Mouse (Mus musculus): ENCODE measurements around the gene Fosl1. TPM values are rescaled to one million over a fixed set of nuclear protein-coding genes. Genes with fewer than 3 reads are reported as not detected.

The Fosl1 gene
- polyA plus RNA-seq, 1 experiment from 2014 or later: not detected

DNA sequence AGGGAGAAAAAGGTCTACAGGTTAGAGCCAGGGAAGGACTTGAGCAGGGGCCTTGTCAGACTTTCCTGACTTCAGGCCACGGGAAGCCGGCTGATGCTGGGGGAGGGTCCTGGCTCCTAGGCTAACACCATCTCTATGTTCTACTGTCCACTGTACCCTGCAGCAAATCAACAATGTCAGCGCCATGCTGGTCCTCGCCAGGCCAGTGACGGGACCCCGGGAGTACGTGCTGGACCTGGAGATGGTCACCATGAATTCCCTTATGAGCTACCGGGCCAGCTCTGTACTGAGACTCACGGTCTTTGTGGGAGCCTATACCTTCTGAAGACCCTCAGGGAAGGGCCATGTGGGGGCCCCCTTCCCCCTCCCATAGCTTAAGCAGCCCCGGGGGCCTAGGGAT is 34.1 kb downstream of the Fosl1 start:
- Histone ChIP-seq H3K4me2 (replicated peaks; ENCODE audit: low read depth, low read length) (no peak overlapping the region), H3K4me1 (ENCODE audit: control insufficient read depth, insufficient read depth, low read length) (0 out of 2 replicates have a peak, but pooled peaks cover 4% of the 10 kb centered on the region), H3K9me3 (ENCODE audit: control insufficient read depth, low read length) (no peaks in the 10 kb centered on the region), H3K4me3 (ENCODE audit: low read length) (no peak overlapping the region), H3K27me3 (ENCODE audit: control insufficient read depth, insufficient read depth, low read length) (no peaks in the 10 kb centered on the region), H3K27ac (ENCODE audit: low read depth, low read length) (no peak overlapping the region), H3K36me3 (ENCODE audit: control insufficient read depth, insufficient read depth, low read length) (peaks cover 91% of the 10 kb centered on the region), H3K9ac (ENCODE audit: low read depth, low read length) (no peak overlapping the region)
- 92% methylated on average over 10 of the region's 10 CpGs for WGBS
- no peak for ATAC-seq (ENCODE audit: low FRiP score, low TSS enrichment)

- Histone ChIP-seq H3K4me3 (ENCODE audit: low read length) (no peak overlapping the region), H3K36me3 (ENCODE audit: control insufficient read depth, insufficient read depth, low read length) (peaks cover 73% of the 10 kb centered on the region), H3K4me1 (ENCODE audit: control insufficient read depth, insufficient read depth, low read length) (peaks cover 9% of the 10 kb centered on the region; the same call in 1 of the 2 replicates), H3K9me3 (ENCODE audit: control insufficient read depth, low read length) (no peaks in the 10 kb centered on the region), H3K27me3 (ENCODE audit: control insufficient read depth, insufficient read depth, low read length) (no peaks in the 10 kb centered on the region), H3K9ac (ENCODE audit: low read depth, low read length) (no peak overlapping the region), H3K4me2 (replicated peaks; ENCODE audit: low read depth, low read length) (no peak overlapping the region), H3K27ac (ENCODE audit: low read depth, low read length) (no peak overlapping the region)
- 91% methylated on average over 19 of the region's 19 CpGs for WGBS
- no peak for ATAC-seq (ENCODE audit: low FRiP score, low TSS enrichment)
Observed at GRCm38 (mm10) chr19:5483386-5484359, 36.3 kb downstream of the Fosl1 start.

GRCm38 (mm10) chr19:5484496-5484895 is 37.1 kb downstream of the Fosl1 start:
- Histone ChIP-seq H3K27ac (ENCODE audit: low read depth, low read length) (no peak overlapping the region), H3K4me3 (ENCODE audit: low read length) (no peak overlapping the region), H3K36me3 (ENCODE audit: control insufficient read depth, insufficient read depth, low read length) (peaks cover 65% of the 10 kb centered on the region), H3K9me3 (ENCODE audit: control insufficient read depth, low read length) (no peaks in the 10 kb centered on the region), H3K27me3 (ENCODE audit: control insufficient read depth, insufficient read depth, low read length) (no peaks in the 10 kb centered on the region), H3K9ac (ENCODE audit: low read depth, low read length) (no peak overlapping the region), H3K4me1 (ENCODE audit: control insufficient read depth, insufficient read depth, low read length) (peaks cover 9% of the 10 kb centered on the region; the same call in 1 of the 2 replicates), H3K4me2 (replicated peaks; ENCODE audit: low read depth, low read length) (no peak overlapping the region)
- WGBS: 87% methylated on average over 5 of the region's 5 CpGs
- ATAC-seq (ENCODE audit: low FRiP score, low TSS enrichment): no peak

DNA sequence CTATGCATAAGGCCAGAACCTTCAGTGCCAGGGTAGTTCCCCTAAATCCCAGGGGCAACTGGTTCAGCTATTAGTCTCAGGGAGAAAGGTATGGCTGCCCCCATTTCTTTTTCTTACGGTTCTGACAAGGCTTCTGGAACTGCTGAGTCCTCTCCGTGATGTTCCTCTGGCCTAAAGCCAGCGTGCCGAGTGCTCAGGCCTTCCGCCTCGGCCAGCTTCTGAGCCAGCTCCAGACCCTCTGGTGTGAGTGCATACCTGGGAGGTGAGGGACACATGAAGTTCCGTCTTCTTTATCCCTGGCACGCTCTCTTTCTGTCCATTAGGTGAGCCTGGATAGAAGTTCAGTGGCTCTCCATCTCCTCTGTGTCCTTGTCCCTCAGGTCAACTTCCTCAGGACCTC is 38.0 kb downstream of the Fosl1 start:
- no peak overlapping the region for H3K4me3 ChIP-seq (ENCODE audit: low read length)
- H3K9ac ChIP-seq (ENCODE audit: low read depth, low read length): no peak overlapping the region
- ATAC-seq (ENCODE audit: low FRiP score, low TSS enrichment): no peak
- WGBS: 93% methylated on average over 8 of the region's 8 CpGs
- no peaks in the 10 kb centered on the region for H3K27me3 ChIP-seq (ENCODE audit: control insufficient read depth, insufficient read depth, low read length)
- H3K4me2 ChIP-seq (replicated peaks; ENCODE audit: low read depth, low read length): no peak overlapping the region
- H3K4me1 ChIP-seq (ENCODE audit: control insufficient read depth, insufficient read depth, low read length): peaks cover 9% of the 10 kb centered on the region; the same call in 1 of the 2 replicates
- no peaks in the 10 kb centered on the region for H3K9me3 ChIP-seq (ENCODE audit: control insufficient read depth, low read length)
- no peak overlapping the region for H3K27ac ChIP-seq (ENCODE audit: low read depth, low read length)
- H3K36me3 ChIP-seq (ENCODE audit: control insufficient read depth, insufficient read depth, low read length): peaks cover 58% of the 10 kb centered on the region

DNA sequence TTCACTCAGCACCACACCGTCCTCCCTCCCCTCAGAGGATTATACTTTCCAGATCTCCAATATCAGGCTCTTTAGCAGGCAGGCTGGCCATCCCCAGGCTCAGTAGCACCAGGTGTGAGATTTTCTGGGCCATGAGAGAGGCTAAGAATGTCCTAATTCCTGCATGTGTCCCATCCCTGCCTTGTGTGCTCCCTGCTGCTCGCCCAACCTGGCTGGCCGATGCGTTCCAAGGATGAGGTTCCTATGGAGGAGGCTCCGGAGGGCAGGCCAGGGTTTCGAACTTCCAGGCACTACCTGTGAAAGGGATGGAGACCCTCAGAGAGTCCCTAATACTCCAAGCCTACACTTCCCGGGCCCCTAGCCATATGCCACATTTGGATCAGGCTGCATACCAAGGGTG is 38.5 kb downstream of the Fosl1 start:
- H3K4me2 ChIP-seq (replicated peaks; ENCODE audit: low read depth, low read length): no peak overlapping the region
- no peaks in the 10 kb centered on the region for H3K27me3 ChIP-seq (ENCODE audit: control insufficient read depth, insufficient read depth, low read length)
- no peak overlapping the region for H3K27ac ChIP-seq (ENCODE audit: low read depth, low read length)
- H3K4me3 ChIP-seq (ENCODE audit: low read length): no peak overlapping the region
- H3K9me3 ChIP-seq (ENCODE audit: control insufficient read depth, low read length): no peaks in the 10 kb centered on the region
- H3K9ac ChIP-seq (ENCODE audit: low read depth, low read length): no peak overlapping the region
- H3K4me1 ChIP-seq (ENCODE audit: control insufficient read depth, insufficient read depth, low read length): peaks cover 9% of the 10 kb centered on the region; the same call in 1 of the 2 replicates
- ATAC-seq (ENCODE audit: low FRiP score, low TSS enrichment): no peak
- WGBS: 93% methylated on average over 7 of the region's 7 CpGs
- H3K36me3 ChIP-seq (ENCODE audit: control insufficient read depth, insufficient read depth, low read length): peaks cover 53% of the 10 kb centered on the region

- H3K27me3 ChIP-seq (ENCODE audit: control insufficient read depth, insufficient read depth, low read length): no peaks in the 10 kb centered on the region
- no peak overlapping the region for H3K4me3 ChIP-seq (ENCODE audit: low read length)
- H3K9ac ChIP-seq (ENCODE audit: low read depth, low read length): no peak overlapping the region
- H3K9me3 ChIP-seq (ENCODE audit: control insufficient read depth, low read length): no peaks in the 10 kb centered on the region
- ATAC-seq (ENCODE audit: low FRiP score, low TSS enrichment): no peak
- H3K27ac ChIP-seq (ENCODE audit: low read depth, low read length): no peak overlapping the region
- H3K36me3 ChIP-seq (ENCODE audit: control insufficient read depth, insufficient read depth, low read length): peaks cover 48% of the 10 kb centered on the region
- WGBS: 78% methylated on average over 8 of the region's 8 CpGs
- H3K4me2 ChIP-seq (replicated peaks; ENCODE audit: low read depth, low read length): no peak overlapping the region
- peaks cover 9% of the 10 kb centered on the region; the same call in 1 of the 2 replicates for H3K4me1 ChIP-seq (ENCODE audit: control insufficient read depth, insufficient read depth, low read length)
Observed at GRCm38 (mm10) chr19:5486286-5486685, 38.9 kb downstream of the Fosl1 start.

DNA sequence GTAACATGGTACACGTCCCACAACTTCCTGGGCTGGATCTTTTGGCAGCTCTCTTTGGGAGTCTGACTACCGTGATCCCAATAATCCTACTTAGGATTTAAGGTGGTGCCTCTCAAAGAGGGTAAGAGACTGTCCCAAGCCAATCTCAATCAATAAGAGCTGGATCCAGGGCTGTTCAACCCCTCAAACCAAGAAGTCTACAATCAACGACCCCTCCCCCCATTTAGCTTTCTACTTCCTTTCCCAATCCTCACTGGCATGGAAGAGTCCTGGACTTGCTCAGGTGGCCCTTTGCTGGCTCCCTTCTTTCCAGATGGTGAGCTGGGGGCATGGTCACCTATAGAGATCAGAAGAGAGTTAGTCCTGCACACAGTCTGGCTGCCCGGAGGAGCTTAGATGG is 39.4 kb downstream of the Fosl1 start:
- Histone ChIP-seq H3K9me3 (ENCODE audit: control insufficient read depth, low read length) (no peaks in the 10 kb centered on the region), H3K4me1 (ENCODE audit: control insufficient read depth, insufficient read depth, low read length) (peaks cover 10% of the 10 kb centered on the region; the same call in 1 of the 2 replicates), H3K27ac (ENCODE audit: low read depth, low read length) (no peak overlapping the region), H3K36me3 (ENCODE audit: control insufficient read depth, insufficient read depth, low read length) (peaks cover 44% of the 10 kb centered on the region), H3K4me3 (ENCODE audit: low read length) (no peak overlapping the region), H3K4me2 (replicated peaks; ENCODE audit: low read depth, low read length) (no peak overlapping the region), H3K9ac (ENCODE audit: low read depth, low read length) (no peak overlapping the region), H3K27me3 (ENCODE audit: control insufficient read depth, insufficient read depth, low read length) (no peaks in the 10 kb centered on the region)
- 85% methylated on average over 4 of the region's 4 CpGs for WGBS
- no peak for ATAC-seq (ENCODE audit: low FRiP score, low TSS enrichment)

- H3K9ac ChIP-seq (ENCODE audit: low read depth, low read length): peak within 1 kb of the TSS; percentile 61
- H3K4me3 ChIP-seq (ENCODE audit: low read length): peak within 1 kb of the TSS; percentile 56
- no peaks in the 10 kb centered on the region for H3K9me3 ChIP-seq (ENCODE audit: control insufficient read depth, low read length)
- H3K27ac ChIP-seq (ENCODE audit: low read depth, low read length): peak within 1 kb of the TSS; percentile 98
- peak within 1 kb of the TSS; percentile 81 for H3K4me2 ChIP-seq (replicated peaks; ENCODE audit: low read depth, low read length)
- no peaks in the 10 kb centered on the region for H3K27me3 ChIP-seq (ENCODE audit: control insufficient read depth, insufficient read depth, low read length)
- H3K4me1 ChIP-seq (ENCODE audit: control insufficient read depth, insufficient read depth, low read length): peaks cover 13% of the 10 kb centered on the region; the same call in 1 of the 2 replicates
- H3K36me3 ChIP-seq (ENCODE audit: control insufficient read depth, insufficient read depth, low read length): peaks cover 40% of the 10 kb centered on the region
- WGBS: under 1% methylated on average over 39 of the region's 39 CpGs
- ATAC-seq (ENCODE audit: low FRiP score, low TSS enrichment): peak; percentile 76
Observed at GRCm38 (mm10) chr19:5487768-5488550, 40.6 kb downstream of the Fosl1 start, which contains the start of gene Mus81. TSS of gene Mus81 (minus strand) at chr19:5488402.

All from kidney, embryonic 14.5 days (tissue).